Mouse (Mus musculus) limb, embryonic 13.5 days (tissue): Measurements from ENCODE around the gene Themis. TPM values are rescaled to one million over a fixed set of nuclear protein-coding genes. Genes with fewer than 3 reads are reported as not detected.
A peak's percentile ranks its signal among the peaks of the same experiment; 100 is the strongest.

ENCODE experiments used
- ATAC-seq: fragments of 200-750 bp; cut with Nextera tagmentation; 2 replicates; pipeline ENCODE4 v1.8.0; 2017; ENCODE audit warnings: low read depth, moderate number of reproducible peaks, moderate TSS enrichment; ENCODE audit not compliant: low FRiP score
- H3K27ac ChIP-seq: fragments of 300-500 bp; sonication (generic); 2 replicates; pipeline ENCODE4 v1.5.1; 2015; ENCODE audit warnings: inconsistent platforms, mild to moderate bottlenecking, moderate library complexity
- H3K27me3 ChIP-seq: fragments of 300-500 bp; sonication (generic); 2 replicates; pipeline ENCODE4 v1.6.1; 2015; ENCODE audit warnings: mild to moderate bottlenecking, inconsistent platforms
- H3K36me3 ChIP-seq: fragments of 300-500 bp; sonication (generic); 2 replicates; pipeline ENCODE4 v1.6.1; 2015; ENCODE audit warnings: inconsistent platforms, mild to moderate bottlenecking, moderate library complexity
- H3K4me1 ChIP-seq: fragments of 300-500 bp; sonication (generic); 2 replicates; pipeline ENCODE4 v1.6.1; 2015; ENCODE audit warnings: inconsistent platforms
- H3K4me2 ChIP-seq: fragments of 300-500 bp; sonication (generic); replicated peaks from 2 replicates; pipeline ENCODE4 v1.6.1; 2015; ENCODE audit warnings: inconsistent platforms, mild to moderate bottlenecking, moderate library complexity
- H3K4me3 ChIP-seq: fragments of 300-500 bp; sonication (generic); 2 replicates; pipeline ENCODE4 v1.5.1; 2015; ENCODE audit warnings: moderate library complexity, mild to moderate bottlenecking, inconsistent platforms
- H3K9ac ChIP-seq: fragments of 300-500 bp; sonication (generic); 2 replicates; pipeline ENCODE4 v1.6.1; 2015; ENCODE audit warnings: mild to moderate bottlenecking, inconsistent platforms
- H3K9me3 ChIP-seq: fragments of 300-500 bp; sonication (generic); 2 replicates; pipeline ENCODE4 v1.6.1; 2016; ENCODE audit warnings: inconsistent platforms
- WGBS: fragments of 180-500 bp; shearing (Covaris S2); methylation state at CpG from one replicate; pipeline ENCODE4 v1.1.7; 2015; 5-methylcytosine and 5-hydroxymethylcytosine counted together
- polyA plus RNA-seq: library from polyadenylated mRNA; unstranded; fragments of >200 nt; fragmentation: Nextera tagmentation; extraction: Ambion mirVana; gene quantifications from 2 replicates; pipeline ENCODE4 v1.2.1, GENCODE M21; 2015

Gene Themis
- polyA plus RNA-seq, 1 experiment from 2014 or later, result not detected

DNA sequence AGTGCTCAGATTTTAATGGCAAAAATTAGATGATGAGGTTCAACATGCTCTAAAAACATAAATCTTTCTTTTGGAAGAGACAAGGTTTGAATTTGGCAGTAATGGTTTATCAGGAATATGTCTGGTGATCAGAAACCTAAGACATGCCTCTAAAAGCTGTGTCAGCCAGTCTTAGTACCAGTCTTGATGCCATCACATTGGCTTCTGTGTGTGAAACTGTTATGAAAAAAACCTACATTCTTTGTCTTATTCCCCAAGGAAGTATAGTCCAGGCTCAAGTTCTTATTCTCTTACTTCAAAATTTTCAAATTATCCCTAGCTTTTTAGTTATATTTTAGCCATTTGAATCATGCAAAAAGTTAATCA is 144.4 kb downstream of the Themis start:
- no peak overlapping the region for H3K27ac ChIP-seq
- no peak for ATAC-seq
- no peaks in the 10 kb centered on the region for H3K4me1 ChIP-seq
- H3K27me3 ChIP-seq, result no peaks in the 10 kb centered on the region
- no peak overlapping the region for H3K4me3 ChIP-seq
- H3K4me2 ChIP-seq, result no peak overlapping the region
- no peak overlapping the region for H3K9ac ChIP-seq
- no peaks in the 10 kb centered on the region for H3K36me3 ChIP-seq
- H3K9me3 ChIP-seq, result no peaks in the 10 kb centered on the region

DNA sequence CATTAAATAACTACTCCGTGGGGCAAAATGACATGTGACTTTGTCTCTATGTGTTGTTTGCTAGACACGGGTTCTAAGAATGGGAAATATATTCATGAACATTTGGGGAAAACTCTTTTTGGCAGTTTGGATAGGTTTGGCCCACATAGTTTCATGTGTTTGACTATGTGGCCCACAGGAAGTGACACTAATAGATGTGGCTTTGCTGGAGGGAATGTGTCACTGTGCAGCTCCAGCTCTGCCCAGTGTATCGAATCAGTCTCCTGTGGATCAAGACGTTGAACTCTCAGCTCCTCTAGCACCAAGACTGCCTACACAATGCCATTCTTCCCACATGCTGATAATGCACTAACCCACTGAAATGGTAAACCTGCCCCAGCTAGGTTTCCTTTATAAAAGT is 148.0 kb downstream of the Themis start:
- ATAC-seq, result no peak
- 67% methylated on average over 4 of the region's 4 CpGs for WGBS
- H3K4me3 ChIP-seq, result no peak overlapping the region

DNA sequence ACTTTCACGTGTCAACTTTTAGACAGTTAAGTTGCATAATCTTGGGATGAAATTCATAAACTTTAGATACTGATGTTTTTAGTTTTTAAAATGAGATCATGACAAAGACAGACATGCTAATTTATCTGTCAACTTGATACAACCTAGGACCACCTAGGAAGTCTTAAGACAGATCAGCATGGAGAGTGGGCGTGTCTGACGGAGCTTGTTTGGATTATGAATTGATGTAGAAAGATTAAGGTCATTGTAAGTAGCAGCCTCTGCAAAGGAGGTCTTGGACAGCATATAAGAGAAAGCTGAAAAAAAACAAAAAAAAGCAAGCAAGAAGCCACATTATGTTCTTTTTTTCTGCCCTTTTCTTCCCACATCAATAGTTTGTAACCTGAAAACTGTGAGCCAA is 154.2 kb downstream of the Themis start:
- no peak for ATAC-seq
- WGBS, result 87% methylated on average over 3 of the region's 3 CpGs

More for the DNA sequence above, 148.0 kb downstream of the Themis start:
- H3K9me3 ChIP-seq, result no peaks in the 10 kb centered on the region
- no peak overlapping the region for H3K9ac ChIP-seq
- H3K4me2 ChIP-seq, result no peak overlapping the region
- H3K27me3 ChIP-seq, result no peaks in the 10 kb centered on the region
- no peaks in the 10 kb centered on the region for H3K36me3 ChIP-seq
- H3K4me1 ChIP-seq, result no peaks in the 10 kb centered on the region
- no peak overlapping the region for H3K27ac ChIP-seq

DNA sequence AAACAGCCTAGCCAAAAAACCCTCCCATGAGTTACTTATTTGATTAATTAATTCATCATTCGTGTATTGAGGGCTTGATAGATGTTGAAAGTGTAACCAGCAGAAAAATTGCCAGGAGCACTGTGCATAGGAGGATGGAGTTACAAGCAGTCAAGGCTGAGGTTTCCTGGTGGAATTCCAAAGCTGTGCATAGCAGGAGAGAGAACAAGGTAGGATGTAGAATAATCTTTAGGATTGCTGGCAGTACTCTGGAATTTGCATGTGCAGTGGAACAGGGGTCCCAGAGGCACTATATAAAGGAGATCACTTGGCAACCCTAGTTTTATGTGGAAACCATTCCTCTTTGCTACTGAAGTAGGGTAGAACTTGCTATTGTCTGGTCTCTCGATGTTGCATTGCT is 174.4 kb downstream of the Themis start:
- no peaks in the 10 kb centered on the region for H3K9me3 ChIP-seq
- no peak overlapping the region; the same call in 1 of the 2 replicates for H3K27ac ChIP-seq
- no peak overlapping the region for H3K4me2 ChIP-seq
- H3K27me3 ChIP-seq, result no peaks in the 10 kb centered on the region
- no peak overlapping the region for H3K9ac ChIP-seq
- H3K36me3 ChIP-seq, result no peaks in the 10 kb centered on the region
- peak; percentile 80 for ATAC-seq
- peaks cover 19% of the 10 kb centered on the region for H3K4me1 ChIP-seq
- 37% methylated on average over 2 of the region's 2 CpGs for WGBS
- H3K4me3 ChIP-seq, result no peak overlapping the region

More for the DNA sequence above, 154.2 kb downstream of the Themis start:
- no peak overlapping the region for H3K9ac ChIP-seq
- no peak overlapping the region for H3K4me3 ChIP-seq
- H3K4me2 ChIP-seq, result no peak overlapping the region
- H3K36me3 ChIP-seq, result no peaks in the 10 kb centered on the region
- no peaks in the 10 kb centered on the region for H3K27me3 ChIP-seq
- H3K27ac ChIP-seq, result no peak overlapping the region
- no peaks in the 10 kb centered on the region for H3K4me1 ChIP-seq
- H3K9me3 ChIP-seq, result no peaks in the 10 kb centered on the region

DNA sequence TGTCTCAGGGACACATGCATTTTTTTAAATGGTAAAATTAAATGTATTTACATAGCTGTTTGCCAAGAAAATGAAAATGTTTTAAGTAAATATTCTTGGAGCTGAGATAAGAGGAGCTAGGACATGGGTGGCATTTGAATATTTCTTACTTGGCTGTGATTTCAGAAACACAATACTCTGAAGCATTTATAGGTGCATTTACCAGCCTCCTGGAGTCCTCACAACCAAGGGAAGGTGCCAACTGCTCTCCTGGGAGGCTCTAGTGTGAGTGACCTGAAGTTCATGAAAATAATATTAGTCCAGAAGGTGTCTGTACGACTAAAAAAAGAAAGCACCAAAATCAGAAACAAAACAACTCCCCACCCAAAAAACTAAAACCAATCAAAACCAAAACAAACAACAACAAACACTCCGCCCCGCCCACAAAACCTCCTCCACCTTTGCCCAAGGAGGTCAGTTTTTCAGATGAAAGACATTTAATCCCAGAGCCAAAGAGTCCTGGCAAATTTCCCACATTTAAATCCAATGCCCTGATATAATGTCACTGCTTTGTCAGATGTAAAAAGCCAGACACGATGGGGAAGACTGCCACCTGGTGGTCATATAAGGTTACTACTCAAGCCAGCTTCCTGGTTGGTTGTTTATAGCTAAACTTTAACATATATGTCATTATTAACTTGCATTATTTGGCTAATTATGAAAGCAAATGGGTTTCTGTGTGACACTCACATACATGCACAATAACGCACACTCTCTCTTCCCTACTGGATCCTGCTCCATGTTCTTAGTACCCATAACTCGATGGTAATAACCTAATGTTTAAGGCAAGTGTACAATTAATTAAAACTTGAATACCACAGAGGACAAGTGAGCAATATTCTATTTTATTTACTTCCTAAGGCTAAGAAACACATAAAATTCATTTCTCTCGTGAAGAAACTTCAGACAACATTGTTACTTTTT is 175.9 kb downstream of the Themis start:
- Histone ChIP-seq H3K9ac (no peak overlapping the region), H3K27me3 (no peaks in the 10 kb centered on the region), H3K4me1 (peaks cover 19% of the 10 kb centered on the region), H3K9me3 (no peaks in the 10 kb centered on the region), H3K4me3 (no peak overlapping the region), H3K4me2 (no peak overlapping the region), H3K36me3 (no peaks in the 10 kb centered on the region), H3K27ac (no peak overlapping the region)
- peak; percentile 57; the same call in 1 of the 2 replicates for ATAC-seq
- WGBS, result 25% methylated on average over 7 of the region's 7 CpGs

DNA sequence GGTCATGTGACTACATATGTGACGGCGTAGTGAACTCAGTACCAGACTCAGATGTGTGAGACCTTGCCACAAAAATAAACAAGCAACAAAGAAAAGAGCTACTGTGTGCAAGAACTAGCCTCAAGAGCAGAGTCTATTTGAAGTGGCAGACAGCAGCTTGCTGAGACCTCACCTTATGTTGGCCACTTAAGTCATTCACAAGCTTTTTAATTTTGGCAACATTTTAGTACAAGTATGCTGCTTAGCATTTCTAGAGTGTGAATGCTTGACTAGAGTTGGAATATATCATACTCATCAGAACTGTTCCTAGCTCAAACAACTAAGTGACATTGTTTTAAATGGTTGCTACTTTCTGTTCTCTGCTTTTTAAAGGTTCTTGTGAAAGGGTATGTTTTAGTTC is 188.0 kb downstream of the Themis start:
- Histone ChIP-seq H3K9ac (no peak overlapping the region), H3K27ac (no peak overlapping the region), H3K9me3 (no peaks in the 10 kb centered on the region), H3K27me3 (no peaks in the 10 kb centered on the region), H3K4me1 (no peaks in the 10 kb centered on the region), H3K36me3 (no peaks in the 10 kb centered on the region), H3K4me3 (no peak overlapping the region), H3K4me2 (no peak overlapping the region)
- ATAC-seq, result no peak
- WGBS, result 87% methylated on average over 2 of the region's 2 CpGs

DNA sequence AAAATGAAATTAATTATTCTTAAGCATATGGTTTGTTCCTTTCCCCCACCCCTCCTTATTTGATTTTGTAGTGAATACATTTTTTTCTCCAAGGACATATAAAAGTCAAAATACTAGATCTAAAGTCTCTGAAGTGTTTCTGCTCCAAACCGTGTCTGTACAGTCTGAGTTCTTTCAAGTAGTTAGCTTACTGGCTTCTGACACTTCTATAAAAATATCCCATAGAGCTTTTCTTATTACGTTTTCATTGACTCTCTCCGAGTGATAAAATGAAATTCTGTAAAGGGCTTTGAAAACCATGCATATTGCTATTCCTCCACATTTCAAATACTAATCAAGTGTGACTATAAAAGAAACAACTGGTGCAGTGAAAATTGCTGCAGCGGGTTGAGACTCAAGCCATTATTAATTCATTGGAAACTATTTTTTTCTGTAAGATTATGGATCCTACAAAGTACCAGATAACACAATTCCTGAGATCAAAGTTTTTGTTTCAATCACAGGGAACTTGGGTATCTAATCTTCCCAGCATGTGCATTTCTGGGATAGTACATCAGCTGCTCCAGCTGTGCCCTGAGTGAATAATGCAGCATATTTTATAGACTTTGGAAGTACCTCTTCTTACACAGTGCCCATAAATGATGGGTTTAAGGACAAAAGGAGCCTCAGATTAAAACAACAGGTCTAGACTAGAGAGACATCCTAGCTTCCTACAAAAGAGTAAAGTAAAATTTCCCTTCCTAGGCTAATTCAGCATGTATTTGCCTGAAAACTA is 202.6 kb downstream of the Themis start:
- 52% methylated on average over 4 of the region's 4 CpGs for WGBS
- Histone ChIP-seq H3K27me3 (no peaks in the 10 kb centered on the region), H3K27ac (no peak overlapping the region), H3K4me1 (no peaks in the 10 kb centered on the region), H3K4me3 (no peak overlapping the region), H3K9ac (no peak overlapping the region), H3K4me2 (no peak overlapping the region), H3K36me3 (no peaks in the 10 kb centered on the region), H3K9me3 (no peaks in the 10 kb centered on the region)
- ATAC-seq, result no peak

DNA sequence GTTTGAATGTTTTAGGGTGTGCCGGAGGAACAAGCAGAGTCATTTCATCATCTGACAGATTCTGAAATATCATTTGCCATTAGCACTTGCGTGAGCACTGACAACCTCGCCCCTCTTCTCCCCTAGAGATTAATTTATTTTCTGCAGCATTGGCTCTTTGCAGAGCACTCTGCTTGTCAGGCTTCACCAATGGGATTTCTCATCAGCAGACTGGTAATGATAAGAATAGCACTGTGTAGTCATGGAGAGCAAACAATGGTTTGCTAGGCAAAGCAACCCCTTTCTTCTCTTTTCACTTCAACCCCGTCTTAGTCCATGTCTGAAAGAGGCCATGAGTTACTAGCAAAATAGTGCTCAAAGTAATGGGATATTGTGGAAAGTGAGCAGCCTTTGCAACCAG is 206.4 kb downstream of the Themis start:
- Histone ChIP-seq H3K4me3 (no peak overlapping the region), H3K4me2 (no peak overlapping the region), H3K4me1 (no peaks in the 10 kb centered on the region), H3K9ac (no peak overlapping the region), H3K27ac (no peak overlapping the region), H3K9me3 (no peaks in the 10 kb centered on the region), H3K36me3 (no peaks in the 10 kb centered on the region), H3K27me3 (no peaks in the 10 kb centered on the region)
- no peak for ATAC-seq
- WGBS, result 89% methylated on average over 4 of the region's 4 CpGs

DNA sequence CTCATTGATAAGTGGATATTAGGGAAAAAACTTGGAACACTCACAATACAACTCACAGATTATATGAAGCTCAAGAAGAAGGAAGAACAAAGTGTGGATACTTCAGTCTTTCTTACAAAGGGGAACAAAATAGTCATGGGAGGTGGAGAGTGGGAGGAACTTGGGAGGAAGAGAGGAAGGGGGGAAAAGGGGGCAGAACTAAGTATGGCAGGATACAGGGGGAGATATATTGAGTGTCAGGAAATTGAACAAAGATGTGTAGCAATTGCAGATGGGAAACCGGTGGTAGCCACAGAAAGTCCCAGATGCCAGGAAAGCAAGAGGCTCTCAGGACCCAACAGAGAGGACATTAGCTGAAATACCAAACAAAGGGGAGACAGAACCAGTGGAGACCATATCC is 219.5 kb downstream of the Themis start:
- no peak for ATAC-seq

DNA sequence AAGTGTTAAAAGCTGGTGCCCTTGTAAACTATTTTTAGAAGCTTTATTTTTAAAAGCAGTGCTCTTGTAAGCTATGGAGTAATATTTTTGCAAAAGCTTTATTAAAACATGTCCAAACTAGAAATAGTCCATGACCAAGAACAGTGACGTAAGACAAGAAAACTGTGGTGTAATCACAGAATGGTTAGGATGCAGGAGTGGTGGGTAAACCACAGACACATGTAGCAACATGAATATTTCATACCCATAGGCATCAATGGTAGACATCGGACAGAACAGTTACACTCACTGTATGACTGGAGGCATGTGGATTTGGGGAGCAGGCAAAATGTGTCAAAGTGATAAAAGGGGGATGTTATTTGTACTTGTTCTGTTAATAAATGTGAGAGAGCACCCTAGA is 222.7 kb downstream of the Themis start:
- Histone ChIP-seq H3K27me3 (no peaks in the 10 kb centered on the region), H3K9ac (no peak overlapping the region), H3K27ac (no peak overlapping the region), H3K9me3 (no peaks in the 10 kb centered on the region), H3K4me3 (no peak overlapping the region), H3K4me1 (no peaks in the 10 kb centered on the region), H3K36me3 (no peaks in the 10 kb centered on the region), H3K4me2 (no peak overlapping the region)
- WGBS, result 80% methylated on average over 2 of the region's 2 CpGs
- no peak for ATAC-seq

More for the DNA sequence above, 219.5 kb downstream of the Themis start:
- Histone ChIP-seq H3K4me2 (no peak overlapping the region), H3K27ac (no peak overlapping the region), H3K9ac (no peak overlapping the region), H3K36me3 (no peaks in the 10 kb centered on the region), H3K27me3 (no peaks in the 10 kb centered on the region), H3K4me1 (no peaks in the 10 kb centered on the region), H3K4me3 (no peak overlapping the region), H3K9me3 (no peaks in the 10 kb centered on the region)
- 31% methylated on average over 1 of the region's 1 CpGs for WGBS

DNA sequence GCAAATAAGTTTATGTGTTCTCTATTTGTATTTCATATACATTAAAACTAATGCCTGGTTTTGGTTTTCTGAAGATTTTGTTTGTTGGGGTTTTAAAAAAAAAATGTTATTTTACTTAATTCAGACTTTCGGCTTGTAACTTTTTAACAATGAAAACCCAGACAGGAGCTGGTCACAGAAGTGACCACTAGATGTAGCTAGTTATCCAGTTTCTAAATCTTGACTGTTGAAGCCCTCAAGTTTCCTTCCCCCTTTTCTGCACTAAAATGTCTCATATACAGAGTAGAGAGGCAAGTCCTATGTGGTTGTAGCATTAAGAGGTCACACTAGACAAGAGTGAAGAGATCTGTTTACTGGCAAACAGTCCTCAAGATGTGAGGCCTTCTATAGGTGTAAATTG is 230.2 kb downstream of the Themis start:
- no peaks in the 10 kb centered on the region for H3K4me1 ChIP-seq
- 55% methylated on average over 1 of the region's 1 CpGs for WGBS
- no peak overlapping the region for H3K9ac ChIP-seq
- no peak overlapping the region for H3K4me2 ChIP-seq
- H3K27me3 ChIP-seq, result no peaks in the 10 kb centered on the region
- H3K36me3 ChIP-seq, result no peaks in the 10 kb centered on the region
- no peak for ATAC-seq
- H3K9me3 ChIP-seq, result no peaks in the 10 kb centered on the region
- H3K27ac ChIP-seq, result no peak overlapping the region
- no peak overlapping the region for H3K4me3 ChIP-seq
